Mouse (Mus musculus) thymus, adult 18-20 months (tissue): ENCODE results near the gene Mcu.

Experiments
- DNase-seq, 2 experiments: peaks; one replicate each; pipeline ENCODE4 v3.0.0; 2022; ENCODE audit warnings: mixed read lengths in 2 of 2

The Mcu gene

DNA sequence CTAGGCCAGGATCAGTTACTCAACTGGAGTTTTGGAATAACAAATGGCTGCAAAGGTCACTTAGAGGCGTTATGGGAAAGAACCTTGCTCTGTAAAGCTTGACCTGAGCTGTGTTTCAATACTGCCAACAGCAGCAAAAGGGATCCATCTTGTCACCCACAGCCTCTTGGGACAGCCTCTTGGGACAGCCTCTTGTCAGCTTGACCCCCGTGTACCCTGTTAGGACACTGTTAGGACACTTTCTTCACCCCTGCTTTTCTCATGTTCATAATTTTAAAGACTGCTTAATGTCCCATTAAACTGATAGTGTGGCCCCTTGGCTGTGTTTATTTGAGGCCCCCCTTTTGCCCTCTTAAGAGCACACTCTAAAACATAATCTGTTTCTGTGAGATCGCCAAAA lies 192.0 kb downstream of the Mcu start:
- DNase-seq: no peak

DNA sequence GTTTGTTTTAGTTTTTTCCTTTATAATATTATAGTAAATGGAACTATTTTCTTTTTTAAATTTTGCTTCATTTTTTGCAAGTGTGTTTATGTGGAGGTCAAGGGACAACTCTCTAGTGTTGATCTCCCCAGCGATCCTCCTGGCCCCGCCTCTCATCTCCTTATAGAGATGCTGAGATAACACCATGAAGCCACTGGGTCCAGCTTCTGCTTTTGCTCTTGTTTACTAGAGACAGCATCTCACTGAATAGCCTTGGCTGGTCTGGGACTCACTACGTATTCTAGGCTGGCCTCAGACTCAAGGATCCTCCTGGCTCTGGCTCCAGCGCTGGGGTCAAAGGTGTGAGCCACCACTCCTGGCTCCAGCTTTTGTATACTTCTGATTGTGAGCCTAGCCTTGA lies 197.0 kb downstream of the Mcu start:
- DNase-seq: no peak

DNA sequence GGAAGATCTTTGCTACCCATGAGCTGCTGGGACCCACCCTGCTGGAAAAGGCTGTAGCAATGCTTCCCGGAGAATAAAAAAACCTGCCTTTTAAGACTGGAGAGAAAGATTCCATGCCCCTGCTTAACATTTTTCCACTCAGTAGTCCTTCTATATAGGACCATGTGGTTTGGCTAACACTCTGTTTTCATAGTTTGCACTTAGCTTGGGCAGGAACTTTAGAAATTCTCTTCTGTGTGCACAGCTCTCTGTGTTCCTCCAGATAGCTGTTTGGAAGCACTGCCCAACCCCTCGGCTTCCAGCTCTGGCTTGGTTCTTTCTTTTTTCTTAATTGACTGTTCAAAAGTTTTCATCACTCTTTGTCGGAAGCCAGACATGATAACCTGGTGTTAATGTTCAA lies 199.9 kb downstream of the Mcu start:
- no peak for DNase-seq

DNA sequence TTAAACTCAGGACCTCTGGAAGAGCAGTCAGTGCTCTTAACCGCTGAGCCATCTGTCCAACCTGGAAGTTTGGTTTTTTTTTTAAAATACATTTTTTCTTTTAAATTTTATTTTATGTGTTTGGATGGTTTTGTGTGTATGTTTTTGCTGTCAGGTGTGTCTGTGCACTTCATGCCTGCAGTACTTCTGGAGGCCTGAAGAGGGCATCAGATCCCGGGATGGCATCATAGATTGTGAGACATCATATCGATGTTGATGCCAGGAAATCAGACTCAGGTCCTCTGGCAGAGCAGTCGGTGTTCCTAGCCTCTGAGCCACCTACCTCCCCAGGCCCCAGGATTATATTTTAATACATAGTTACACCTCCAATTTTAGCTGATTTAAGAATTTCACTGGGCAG lies 202.8 kb downstream of the Mcu start:
- DNase-seq: no peak

DNA sequence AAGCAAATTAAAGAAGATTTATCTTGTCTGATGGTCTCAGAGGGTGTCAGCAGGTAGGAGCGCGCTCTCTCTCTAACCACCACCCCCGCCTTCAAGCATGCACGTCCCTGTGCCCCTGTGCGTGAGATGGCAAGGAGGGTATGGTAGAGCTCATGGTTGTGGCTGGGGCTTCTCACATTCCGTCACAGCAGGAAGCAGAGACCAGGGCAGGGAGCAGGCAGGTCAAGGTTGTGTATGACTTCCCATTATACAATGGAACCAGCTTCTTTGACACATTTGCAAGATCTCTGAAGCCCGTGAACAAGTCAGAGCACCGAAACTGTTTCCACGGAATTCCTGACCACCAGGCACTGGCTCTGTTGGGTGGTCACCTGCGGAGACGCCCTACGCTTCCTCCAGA lies 206.2 kb downstream of the Mcu start:
- no peak for DNase-seq

DNA sequence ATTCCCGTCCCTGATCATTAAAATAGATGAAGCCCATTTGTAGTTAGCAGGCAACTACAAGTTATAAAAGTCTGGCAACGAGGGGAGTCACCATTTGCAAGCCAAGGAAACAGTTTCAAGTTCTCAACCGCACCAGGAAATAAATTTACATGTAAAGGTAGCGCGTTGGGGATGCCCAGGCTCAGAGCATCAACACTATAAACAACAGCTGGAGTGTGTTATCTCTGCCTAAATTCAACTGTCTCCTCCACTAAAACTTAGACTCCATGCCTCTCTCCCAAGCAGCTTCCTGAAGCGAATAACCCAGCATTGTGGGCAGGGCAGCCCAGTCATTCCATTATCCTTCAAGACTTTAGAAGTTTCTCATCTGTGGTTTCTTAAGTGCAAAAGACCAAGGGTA lies 208.0 kb downstream of the Mcu start:
- DNase-seq: no peak

DNA sequence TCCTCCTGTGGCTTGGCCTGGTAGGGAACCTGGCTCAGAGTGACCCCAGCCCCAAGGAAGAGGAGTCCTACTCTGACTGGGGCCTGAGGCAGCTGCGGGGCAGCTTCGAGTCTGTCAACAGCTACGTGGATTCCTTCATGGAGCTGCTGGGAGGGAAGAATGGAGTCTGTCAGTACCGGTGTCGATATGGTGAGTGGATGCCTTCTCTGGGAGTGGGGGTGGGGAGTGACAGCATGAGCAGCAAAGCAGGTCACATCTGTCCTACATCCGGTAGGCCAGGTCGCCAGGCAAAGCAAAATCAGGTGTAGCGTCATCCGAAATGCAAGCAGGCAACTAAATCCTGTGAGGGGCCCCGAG lies 212.7 kb downstream of the Mcu start:
- no peak for DNase-seq

DNA sequence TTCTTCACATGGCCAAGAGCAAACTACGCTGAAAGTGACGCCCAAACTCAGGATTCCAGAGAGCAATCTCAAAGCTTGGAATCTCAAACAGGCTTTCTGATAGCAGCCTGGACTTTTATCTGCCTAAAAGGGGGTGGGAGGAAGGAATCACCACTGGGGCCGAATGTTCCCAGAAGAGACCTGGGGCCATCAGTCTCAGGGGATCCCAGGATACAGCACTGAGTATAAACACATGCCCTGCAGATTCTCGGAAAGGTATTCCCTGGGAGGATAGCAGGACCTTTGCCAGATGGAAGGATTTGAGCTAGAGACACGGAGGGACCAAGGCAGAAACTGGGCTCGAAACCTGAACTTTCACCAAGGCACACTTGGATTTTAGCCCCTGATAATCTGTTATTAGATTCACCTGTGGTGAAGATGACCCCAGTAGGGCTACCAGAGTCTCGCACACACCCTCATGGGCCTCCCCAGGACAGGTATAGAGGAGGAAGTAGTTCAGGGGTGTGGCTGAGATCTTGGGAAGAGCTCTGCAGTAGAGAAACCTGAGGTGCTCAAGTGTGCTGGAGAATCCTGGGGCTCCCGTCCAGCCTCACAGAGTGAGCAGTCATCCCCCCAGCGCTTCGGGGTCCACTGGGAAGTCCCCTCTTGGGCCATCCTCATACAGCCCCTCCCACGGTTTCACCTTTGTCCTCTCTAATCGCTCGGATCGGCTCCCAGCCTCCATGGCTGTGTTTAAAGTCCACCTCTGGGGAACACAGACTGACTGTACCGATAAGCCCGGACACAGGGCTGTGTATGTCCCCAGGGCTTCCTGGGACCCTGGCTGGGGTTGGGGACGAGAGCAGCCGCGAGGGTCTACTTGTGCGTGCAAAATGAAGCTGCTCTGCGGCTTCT lies 213.3 kb downstream of the Mcu start, which contains the start of gene Pla2g12b:
Gene Pla2g12b (plus strand): TSS at position 762 of the 894 bp plus-strand sequence.
- no peak for DNase-seq
